ENCODE assay signal across 9 mouse cellular contexts in genomic region chr16:91864646-91865332, GRCm38 (mm10).
DNase-seq lines count a peak whose midpoint lies in the region; ATAC-seq lines count a peak whose summit lies in the region.
"Had no signal": no experiment of that assay in that cellular context is flagged by ENCODE, and none has a peak within 500 bp of the region (broad histone marks: within the 10 kb centered on the region; RNA-seq: fewer than 3 reads in every experiment).

No protein-coding gene starts in this region.

- H3K4me2 ChIP-seq in lung, embryonic 15.5 days: no peak overlapping the region
- H3K4me2 ChIP-seq in limb, embryonic 12.5 days: no peak overlapping the region
- H3K4me2 ChIP-seq in stomach, embryonic 15.5 days: no peak overlapping the region
- H3K4me2 ChIP-seq: limb, embryonic 15.5 days had no signal

- ATAC-seq in lung, embryonic 15.5 days (ENCODE audit: borderline replicate concordance, extremely low read depth, low FRiP score, low TSS enrichment): peak; percentile 66; the same call in 1 of the 2 replicates
- peak; percentile 79 for ATAC-seq in erythroblast, adult 5-6 weeks (replicated peaks; ENCODE audit: low FRiP score, poor library complexity, severe bottlenecking)
- no peak for ATAC-seq in limb, embryonic 12.5 days (ENCODE audit: insufficient number of reproducible peaks, insufficient read depth, low FRiP score, low TSS enrichment, low read depth)
- peak; percentile 91 for ATAC-seq in stomach, embryonic 15.5 days (ENCODE audit: insufficient read depth, low FRiP score, low read depth)

- WGBS in lung, embryonic 15.5 days: 60% methylated on average over 10 of the region's 10 CpGs
- WGBS in limb, embryonic 12.5 days: 84% methylated on average over 10 of the region's 10 CpGs
- whole genome bisulfite sequencing in stomach, embryonic 15.5 days: 76% methylated on average over 10 of the region's 10 CpGs

- no peak for DNase-seq in lung, postnatal 36 days
- no peak for DNase-seq in ovary, adult 18-20 months (ENCODE audit: low spot score)
- no peak for DNase-seq in layer of hippocampus, adult 8-10 months (ENCODE audit: low spot score in 2 of 2)
- DNase-seq in frontal cortex, postnatal 10 days (ENCODE audit: low spot score in 2 of 2): no peak

- peak overlapping the region; percentile 5; the same call in 1 of the 2 replicates for H3K27ac ChIP-seq in lung, embryonic 15.5 days
- H3K27ac ChIP-seq in limb, embryonic 12.5 days: 0 out of 2 replicates have a peak overlapping the region, but pooled peaks have one; percentile 9
- 0 out of 2 replicates have a peak overlapping the region, but pooled peaks have one; percentile 31 for H3K27ac ChIP-seq in stomach, embryonic 15.5 days
- H3K27ac ChIP-seq: limb, embryonic 15.5 days had no signal

- H3K9me3 ChIP-seq in lung, embryonic 15.5 days: no peaks in the 10 kb centered on the region
- H3K9me3 ChIP-seq in limb, embryonic 12.5 days: no peaks in the 10 kb centered on the region
- H3K9me3 ChIP-seq in stomach, embryonic 15.5 days: no peaks in the 10 kb centered on the region
- H3K9me3 ChIP-seq: limb, embryonic 15.5 days had no signal

- H3K4me3 ChIP-seq in lung, embryonic 15.5 days: no peak overlapping the region
- no peak overlapping the region for H3K4me3 ChIP-seq in limb, embryonic 12.5 days (replicated peaks)
- H3K4me3 ChIP-seq in stomach, embryonic 15.5 days (replicated peaks): no peak overlapping the region
- H3K4me3 ChIP-seq: limb, embryonic 15.5 days had no signal

- H3K27me3 ChIP-seq in lung, embryonic 15.5 days: no peaks in the 10 kb centered on the region
- H3K27me3 ChIP-seq in limb, embryonic 12.5 days: no peaks in the 10 kb centered on the region
- H3K27me3 ChIP-seq in stomach, embryonic 15.5 days (replicated peaks): no peaks in the 10 kb centered on the region
- H3K27me3 ChIP-seq: limb, embryonic 15.5 days had no signal

- H3K9ac ChIP-seq in lung, embryonic 15.5 days: no peak overlapping the region
- H3K9ac ChIP-seq in limb, embryonic 12.5 days (replicated peaks): no peak overlapping the region
- no peak overlapping the region for H3K9ac ChIP-seq in stomach, embryonic 15.5 days
- H3K9ac ChIP-seq: limb, embryonic 15.5 days had no signal

- peaks cover 13% of the 10 kb centered on the region for H3K36me3 ChIP-seq in lung, embryonic 15.5 days
- H3K36me3 ChIP-seq in limb, embryonic 12.5 days: peaks cover 62% of the 10 kb centered on the region
- peaks cover 10% of the 10 kb centered on the region; the same call in 1 of the 2 replicates for H3K36me3 ChIP-seq in stomach, embryonic 15.5 days

- peaks cover 24% of the 10 kb centered on the region for H3K4me1 ChIP-seq in lung, embryonic 15.5 days
- H3K4me1 ChIP-seq in limb, embryonic 12.5 days (replicated peaks): peaks cover 24% of the 10 kb centered on the region
- peaks cover 19% of the 10 kb centered on the region; the same call in 1 of the 2 replicates for H3K4me1 ChIP-seq in stomach, embryonic 15.5 days
